Mouse (Mus musculus): ENCODE measurements around the gene Mindy2. TPM values are rescaled to one million over a fixed set of nuclear protein-coding genes. Genes with fewer than 3 reads are reported as not detected.

The Mindy2 gene
- polyA plus RNA-seq, 2 experiments = 7.8 to 13.7 TPM

GRCm38 (mm10) chr9:70682202-70682601, 25.2 kb upstream of the Mindy2 start:
- ATAC-seq (ENCODE audit: insufficient read depth) (no peak), DNase-seq (ENCODE audit: low read depth in 3 of 3, low spot score in 3 of 3) (no peak)
- Histone ChIP-seq H3K4me1 (replicated peaks; ENCODE audit: control insufficient read depth in 2 of 2, insufficient read depth in 2 of 2, low read length in 1 of 2) (peaks cover 24 to 45% of the 10 kb centered on the region in 2 experiments), H3K27me3 (ENCODE audit: control insufficient read depth, insufficient read depth, low read length) (no peaks in the 10 kb centered on the region), H3K4me2 (ENCODE audit: low read depth) (peak overlapping the region; percentile 86), H3K36me3 (replicated peaks; ENCODE audit: control insufficient read depth, insufficient read depth, low read depth) (no peaks in the 10 kb centered on the region; the same call in 1 of the 2 replicates), H3K9ac (replicated peaks) (peak overlapping the region; percentile 95), H3K9me3 (ENCODE audit: control insufficient read depth, low read length) (no peaks in the 10 kb centered on the region), H3K27ac (no peak overlapping the region), H3K4me3 (ENCODE audit: insufficient read depth in 1 of 2, low read depth in 2 of 2, low read length in 2 of 2) (peak overlapping the region; percentile 41 to 84; a peak in 3 of 4 replicates)
- 17% methylated on average over 1 of the region's 1 CpGs for WGBS (ENCODE audit: insufficient replicate concordance)
- TF ChIP-seq CTCF (IDR thresholded peaks at IDR 0.05; ENCODE audit: low read depth) (no peak), EP300 (IDR thresholded peaks at IDR 0.05; ENCODE audit: low read depth) (no peak)

GRCm38 (mm10) chr9:70679132-70680091, 22.4 kb upstream of the Mindy2 start:
- DNase-seq (ENCODE audit: low read depth in 3 of 3, low spot score in 3 of 3) (peak in 1 of 3 experiments; percentile 58), ATAC-seq (ENCODE audit: insufficient read depth) (peak; percentile 42)
- WGBS (ENCODE audit: insufficient replicate concordance) = under 1% methylated on average over 101 of the region's 103 CpGs
- H3K27ac ChIP-seq = peak overlapping the region; percentile 70
- peak overlapping the region; percentile 84 to 85 for H3K4me3 ChIP-seq (ENCODE audit: insufficient read depth in 1 of 2, low read depth in 2 of 2, low read length in 2 of 2)
- TF ChIP-seq EP300 (IDR thresholded peaks at IDR 0.05; ENCODE audit: low read depth) = peak; percentile 6; the same call in 1 of the 2 replicates
- no peak for TF ChIP-seq CTCF (IDR thresholded peaks at IDR 0.05; ENCODE audit: low read depth)
- no peaks in the 10 kb centered on the region for H3K27me3 ChIP-seq (ENCODE audit: control insufficient read depth, insufficient read depth, low read length)
- H3K9ac ChIP-seq (replicated peaks) = peak overlapping the region; percentile 95
- H3K4me2 ChIP-seq (ENCODE audit: low read depth) = peak overlapping the region; percentile 86
- H3K9me3 ChIP-seq (ENCODE audit: control insufficient read depth, low read length) = no peaks in the 10 kb centered on the region
- H3K4me1 ChIP-seq (replicated peaks; ENCODE audit: control insufficient read depth in 2 of 2, insufficient read depth in 2 of 2, low read length in 1 of 2) = peaks cover 27 to 34% of the 10 kb centered on the region in 2 experiments
- no peaks in the 10 kb centered on the region; the same call in 1 of the 2 replicates for H3K36me3 ChIP-seq (replicated peaks; ENCODE audit: control insufficient read depth, insufficient read depth, low read depth)

GRCm38 (mm10) chr9:70678682-70679131, 21.7 kb upstream of the Mindy2 start, which contains the start of gene Adam10:
Adam10 (plus strand) TSS chr9:70678997.
- Histone ChIP-seq H3K4me3 (ENCODE audit: insufficient read depth in 1 of 2, low read depth in 2 of 2, low read length in 2 of 2) (peak within 1 kb of the TSS; percentile 84 to 85), H3K4me1 (replicated peaks; ENCODE audit: control insufficient read depth in 2 of 2, insufficient read depth in 2 of 2, low read length in 1 of 2) (peaks cover 26 to 32% of the 10 kb centered on the region in 2 experiments), H3K27ac (peak within 1 kb of the TSS; percentile 70), H3K36me3 (replicated peaks; ENCODE audit: control insufficient read depth, insufficient read depth, low read depth) (no peaks in the 10 kb centered on the region; the same call in 1 of the 2 replicates), H3K27me3 (ENCODE audit: control insufficient read depth, insufficient read depth, low read length) (no peaks in the 10 kb centered on the region), H3K9ac (replicated peaks) (peak within 1 kb of the TSS; percentile 95), H3K9me3 (ENCODE audit: control insufficient read depth, low read length) (no peaks in the 10 kb centered on the region), H3K4me2 (ENCODE audit: low read depth) (peak within 1 kb of the TSS; percentile 86)
- peak; percentile 97 for ATAC-seq (ENCODE audit: insufficient read depth)
- peak; percentile 64; the same call in 1 of the 2 replicates for TF ChIP-seq EP300 (IDR thresholded peaks at IDR 0.05; ENCODE audit: low read depth)
- TF ChIP-seq CTCF (IDR thresholded peaks at IDR 0.05; ENCODE audit: low read depth) = 0 out of 2 replicates have a peak, but pooled peaks have one; percentile 6
- under 1% methylated on average over 47 of the region's 48 CpGs for WGBS (ENCODE audit: insufficient replicate concordance)
- DNase-seq (ENCODE audit: low read depth in 3 of 3, low spot score in 3 of 3) = peak; percentile 97

GRCm38 (mm10) chr9:70675961-70676360, 19.0 kb upstream of the Mindy2 start:
- H3K9ac ChIP-seq (replicated peaks) = no peak overlapping the region
- H3K27ac ChIP-seq = no peak overlapping the region; the same call in 1 of the 2 replicates
- no peak for ATAC-seq (ENCODE audit: insufficient read depth)
- no peak overlapping the region for H3K4me3 ChIP-seq (ENCODE audit: insufficient read depth in 1 of 2, low read depth in 2 of 2, low read length in 2 of 2)
- 69% methylated on average over 5 of the region's 5 CpGs for WGBS (ENCODE audit: insufficient replicate concordance)
- no peaks in the 10 kb centered on the region for H3K36me3 ChIP-seq (replicated peaks; ENCODE audit: control insufficient read depth, insufficient read depth, low read depth)
- TF ChIP-seq CTCF (IDR thresholded peaks at IDR 0.05; ENCODE audit: low read depth) (peak; percentile 55), EP300 (IDR thresholded peaks at IDR 0.05; ENCODE audit: low read depth) (no peak)
- DNase-seq (ENCODE audit: low read depth in 3 of 3, low spot score in 3 of 3) = no peak
- no peak overlapping the region for H3K4me2 ChIP-seq (ENCODE audit: low read depth)
- H3K9me3 ChIP-seq (ENCODE audit: control insufficient read depth, low read length) = no peaks in the 10 kb centered on the region
- H3K4me1 ChIP-seq (replicated peaks; ENCODE audit: control insufficient read depth in 2 of 2, insufficient read depth in 2 of 2, low read length in 1 of 2) = peaks cover 22 to 33% of the 10 kb centered on the region in 2 experiments
- no peaks in the 10 kb centered on the region for H3K27me3 ChIP-seq (ENCODE audit: control insufficient read depth, insufficient read depth, low read length)

GRCm38 (mm10) chr9:70675117-70675516, 18.1 kb upstream of the Mindy2 start:
- H3K9ac ChIP-seq (replicated peaks) = no peak overlapping the region
- H3K27ac ChIP-seq = no peak overlapping the region
- WGBS (ENCODE audit: insufficient replicate concordance) = 47% methylated on average over 4 of the region's 4 CpGs

More at GRCm38 (mm10) chr9:70675117-70675516, 18.1 kb upstream of the Mindy2 start:
- Histone ChIP-seq H3K27me3 (ENCODE audit: control insufficient read depth, insufficient read depth, low read length) (no peaks in the 10 kb centered on the region), H3K4me3 (ENCODE audit: insufficient read depth in 1 of 2, low read depth in 2 of 2, low read length in 2 of 2) (no peak overlapping the region), H3K4me1 (replicated peaks; ENCODE audit: control insufficient read depth in 2 of 2, insufficient read depth in 2 of 2, low read length in 1 of 2) (peaks cover 28 to 38% of the 10 kb centered on the region in 2 experiments), H3K4me2 (ENCODE audit: low read depth) (no peak overlapping the region), H3K36me3 (replicated peaks; ENCODE audit: control insufficient read depth, insufficient read depth, low read depth) (no peaks in the 10 kb centered on the region), H3K9me3 (ENCODE audit: control insufficient read depth, low read length) (no peaks in the 10 kb centered on the region)
- DNase-seq (ENCODE audit: low read depth in 3 of 3, low spot score in 3 of 3) = no peak
- TF ChIP-seq EP300 (IDR thresholded peaks at IDR 0.05; ENCODE audit: low read depth) (no peak), CTCF (IDR thresholded peaks at IDR 0.05; ENCODE audit: low read depth) (no peak)
- ATAC-seq (ENCODE audit: insufficient read depth) = no peak
